Mouse (Mus musculus) right cerebral cortex, postnatal 10 days (tissue): ENCODE measurements around the gene Olfr1116.
"Not testable (repeated sequence)": the region's sequence is repeated elsewhere in the genome, so short reads cannot be mapped to it uniquely, and the experiment has no call there.

Experiments
- DNase-seq, 2 experiments: peaks; one replicate each; pipeline ENCODE4 v3.0.0; 2021; ENCODE audit warnings: low spot score in 2 of 2

The Olfr1116 gene

GRCm38 (mm10) chr2:87267234-87267633 lies at the start of gene Olfr1116:
Gene Olfr1116 (plus strand): TSS chr2:87267534.
- DNase-seq, result no peak

- no peak for DNase-seq
Measured at GRCm38 (mm10) chr2:87247713-87248112, 19.6 kb upstream of the Olfr1116 start, which contains the start of gene Olfr1115. Gene Olfr1115 (plus strand): TSS chr2:87248013.

- not testable (repeated sequence) for DNase-seq
Measured at GRCm38 (mm10) chr2:87293977-87294376, 26.6 kb downstream of the Olfr1116 start.

GRCm38 (mm10) chr2:87307281-87307680 lies 39.9 kb downstream of the Olfr1116 start, which contains the start of gene Olfr1118:
Gene Olfr1118 (plus strand): TSS chr2:87307581.
- DNase-seq, result no peak
